Mouse (Mus musculus): ENCODE results near the gene Gap43. TPM values are rescaled to one million over a fixed set of nuclear protein-coding genes. Genes with fewer than 3 reads are reported as not detected.
"Not testable (repeated sequence)": the region's sequence is repeated elsewhere in the genome, so short reads cannot be mapped to it uniquely, and the experiment has no call there.

The Gap43 gene
- total RNA-seq, 2 experiments from 2014 or later, result 311 to 334 TPM

DNA sequence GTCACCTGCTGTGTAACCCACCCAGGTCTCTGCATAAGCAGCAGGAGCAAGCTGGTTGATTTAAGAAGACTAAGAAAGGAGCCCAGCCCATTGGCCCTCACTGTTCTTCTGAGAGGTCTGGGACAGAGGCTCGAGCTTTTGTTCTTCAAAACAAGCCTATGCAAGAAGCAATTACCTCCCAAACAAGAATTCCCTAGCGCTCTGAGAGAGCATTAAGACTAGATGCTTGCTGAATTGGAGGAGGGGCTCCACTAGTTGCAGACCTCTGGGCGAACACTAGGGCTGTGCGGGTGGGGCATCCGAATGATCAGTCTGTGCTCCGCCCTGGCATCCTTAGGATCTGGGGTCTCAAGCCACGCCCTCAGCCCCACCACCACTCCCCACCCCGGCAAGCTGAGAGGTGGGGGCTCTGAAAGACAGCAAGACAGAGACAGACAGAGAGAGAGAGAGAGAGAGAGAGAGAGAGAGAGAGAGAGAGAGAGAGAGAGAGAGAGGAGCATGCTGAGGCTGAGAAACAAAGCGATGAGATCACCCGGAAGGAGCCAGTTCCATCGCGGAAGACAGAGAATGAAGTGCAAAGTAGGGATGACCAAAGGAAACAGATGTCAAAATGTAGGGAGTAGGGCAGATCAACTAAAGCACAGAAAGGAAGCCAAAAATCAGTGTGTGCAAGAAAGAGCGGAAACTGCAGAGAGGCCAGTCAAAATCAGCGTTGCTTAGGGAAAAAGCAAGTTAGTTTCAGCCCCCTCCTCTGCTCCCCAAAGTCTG lies 34.3 kb downstream of the Gap43 start:
- no peak for DNase-seq (ENCODE audit: low spot score in 2 of 2)

DNA sequence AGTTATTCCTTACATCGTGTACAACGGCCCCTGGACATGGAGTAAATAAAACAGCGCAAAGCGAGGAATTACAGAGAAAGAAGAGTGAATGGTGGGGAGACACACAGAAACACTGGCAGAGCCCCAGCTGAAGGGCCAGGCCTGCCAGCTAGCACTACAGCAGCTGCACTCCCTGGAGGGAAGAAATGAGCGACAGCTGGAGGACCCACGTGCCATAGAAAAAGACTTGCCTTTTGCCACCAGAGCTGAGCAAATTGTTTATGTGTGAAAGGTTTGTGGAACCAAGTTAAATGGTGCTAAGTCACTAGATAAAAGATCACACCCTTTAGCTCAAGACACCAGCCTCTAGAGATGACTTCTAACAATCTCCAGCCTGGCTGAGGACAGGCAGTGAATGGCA lies 37.0 kb downstream of the Gap43 start:
- peak in 1 of 2 experiments; percentile 23 for DNase-seq (ENCODE audit: low spot score in 2 of 2)

- peak in 1 of 2 experiments; percentile 33 for DNase-seq (ENCODE audit: low spot score in 2 of 2)
Observed at GRCm38 (mm10) chr16:42294481-42294880, 46.0 kb downstream of the Gap43 start.

- no peak for DNase-seq (ENCODE audit: low spot score in 2 of 2)
Observed at GRCm38 (mm10) chr16:42294056-42294455, 46.4 kb downstream of the Gap43 start.

DNA sequence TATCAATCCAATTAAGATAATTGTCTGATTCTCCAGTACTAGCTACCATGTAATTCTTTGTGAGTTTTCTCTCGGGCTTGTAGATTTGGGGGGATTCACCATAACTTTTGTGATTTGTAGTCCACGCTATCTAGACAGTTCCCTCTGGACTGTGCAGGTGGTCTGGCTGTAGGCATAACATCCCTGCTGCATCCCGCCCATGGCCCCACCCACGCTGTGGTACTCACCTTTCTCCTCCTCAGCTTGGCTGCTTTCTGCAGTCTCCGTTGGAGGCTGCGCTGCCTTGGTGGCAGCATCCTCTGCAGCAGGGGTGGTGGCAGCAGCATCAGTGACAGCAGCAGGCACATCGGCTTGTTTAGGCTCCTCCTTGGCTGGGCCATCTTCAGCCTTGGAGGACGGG lies 48.9 kb downstream of the Gap43 start:
- no peak for DNase-seq (ENCODE audit: low spot score in 2 of 2)

DNA sequence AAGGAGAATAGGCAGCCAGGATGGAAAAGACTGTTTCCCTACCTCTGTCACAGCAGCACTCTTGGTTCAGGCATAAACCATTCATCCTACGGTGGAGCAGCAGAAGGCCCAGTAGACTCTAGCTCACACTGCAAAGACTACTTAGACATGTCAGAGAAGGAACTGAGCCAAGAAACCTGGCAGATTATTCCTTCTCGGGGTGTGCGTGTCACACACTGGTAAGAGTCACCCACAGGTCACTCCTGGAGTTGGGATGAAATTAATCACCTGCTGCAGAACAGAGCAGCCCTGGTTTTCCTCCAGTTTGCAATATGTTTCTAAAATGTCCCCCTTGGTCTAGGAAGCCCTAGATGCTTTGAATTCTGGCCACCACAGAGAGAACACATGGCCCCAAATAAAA lies 56.4 kb downstream of the Gap43 start:
- DNase-seq (ENCODE audit: low spot score in 2 of 2), result no peak

GRCm38 (mm10) chr16:42277713-42278112 lies 62.7 kb downstream of the Gap43 start:
- no peak for DNase-seq (ENCODE audit: low spot score in 2 of 2)

- no peak for DNase-seq (ENCODE audit: low spot score in 2 of 2)
Observed at GRCm38 (mm10) chr16:42277268-42277667, 63.2 kb downstream of the Gap43 start.

DNA sequence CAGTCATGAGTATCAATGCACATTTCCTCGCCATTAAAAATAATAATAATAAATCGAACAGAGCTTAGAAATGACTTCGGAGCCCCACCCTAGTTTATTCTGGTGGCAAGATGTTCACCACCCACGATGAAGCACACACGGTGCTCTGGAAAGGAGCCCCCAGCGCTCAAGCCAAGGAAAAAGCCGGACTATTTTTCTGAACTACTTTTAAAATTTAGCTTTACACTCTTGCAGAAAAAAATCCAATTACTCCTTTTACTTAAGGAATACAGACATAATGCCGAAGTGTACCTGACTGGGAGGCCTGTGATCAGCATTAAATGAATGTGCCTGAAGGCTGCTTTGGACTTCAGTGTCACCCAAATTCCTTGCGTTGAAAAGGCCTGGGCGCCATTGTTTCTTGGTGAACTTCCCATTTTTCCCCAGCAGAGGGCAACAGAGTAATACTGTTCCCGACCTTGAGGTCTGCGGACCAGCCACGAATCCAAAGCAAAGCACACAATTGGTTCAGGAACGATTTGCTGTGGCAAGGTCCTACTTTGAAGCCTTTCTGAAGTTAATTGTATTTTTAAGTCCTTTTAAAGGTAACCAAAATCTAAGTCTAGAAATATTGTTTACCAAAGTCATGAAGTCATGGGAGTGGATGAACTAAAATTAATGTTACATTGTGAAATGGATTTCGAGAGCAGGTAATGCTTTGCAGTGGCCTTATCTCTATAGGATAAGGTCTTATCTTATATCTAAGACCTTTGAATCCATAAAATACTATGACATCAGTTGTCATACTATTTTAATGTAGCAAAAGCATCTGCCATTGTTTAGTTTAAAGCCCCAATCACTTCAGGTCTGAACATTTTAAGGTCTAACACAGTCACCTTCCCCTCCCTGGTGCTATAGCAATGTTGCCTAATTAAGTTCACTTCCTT lies 64.0 kb downstream of the Gap43 start:
- peak; percentile 86 for DNase-seq (ENCODE audit: low spot score in 2 of 2)

GRCm38 (mm10) chr16:42275518-42276215 lies 64.8 kb downstream of the Gap43 start:
- DNase-seq (ENCODE audit: low spot score in 2 of 2), result no peak

- no peak for DNase-seq (ENCODE audit: low spot score in 2 of 2)
Observed at GRCm38 (mm10) chr16:42271213-42271612, 69.2 kb downstream of the Gap43 start.

GRCm38 (mm10) chr16:42269587-42269967 lies 70.9 kb downstream of the Gap43 start:
- DNase-seq (ENCODE audit: low spot score in 2 of 2), result no peak

DNA sequence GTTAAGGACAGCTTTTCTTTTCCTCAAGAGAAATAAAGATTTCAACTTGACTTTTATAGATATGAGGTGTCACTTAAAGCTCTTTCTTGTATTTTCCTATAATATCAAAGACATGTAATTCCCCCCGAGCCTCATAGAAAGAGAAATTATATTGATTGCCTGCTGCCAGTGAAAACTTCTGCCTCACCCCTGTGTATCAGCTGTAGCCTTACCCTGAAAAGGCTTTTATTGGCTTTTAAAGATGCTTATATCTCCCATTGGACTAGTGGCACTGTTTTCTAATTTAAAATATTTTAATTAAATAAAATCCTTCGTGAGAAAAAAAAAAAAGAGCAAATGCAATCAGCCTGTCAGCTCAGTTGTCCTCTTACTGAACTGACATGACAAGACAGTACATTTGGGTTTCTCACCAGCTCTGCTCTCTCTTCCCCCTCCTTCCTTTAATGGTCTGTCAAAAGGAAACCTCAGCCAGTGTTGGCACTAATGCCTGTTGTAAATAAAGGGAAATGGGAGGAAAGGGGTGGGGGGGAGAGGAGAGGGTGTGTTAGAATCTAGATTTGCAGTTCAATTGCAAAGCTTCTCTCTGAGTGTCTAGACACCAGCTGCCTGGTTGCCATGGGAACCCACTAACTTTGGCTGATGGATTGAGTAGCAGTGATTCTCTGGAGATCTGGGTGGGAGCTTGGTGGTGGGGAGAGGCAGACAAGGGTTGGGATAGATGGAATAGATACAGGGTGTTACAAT lies 71.4 kb downstream of the Gap43 start:
- peak; percentile 31 to 50 for DNase-seq (ENCODE audit: low spot score in 2 of 2)

DNA sequence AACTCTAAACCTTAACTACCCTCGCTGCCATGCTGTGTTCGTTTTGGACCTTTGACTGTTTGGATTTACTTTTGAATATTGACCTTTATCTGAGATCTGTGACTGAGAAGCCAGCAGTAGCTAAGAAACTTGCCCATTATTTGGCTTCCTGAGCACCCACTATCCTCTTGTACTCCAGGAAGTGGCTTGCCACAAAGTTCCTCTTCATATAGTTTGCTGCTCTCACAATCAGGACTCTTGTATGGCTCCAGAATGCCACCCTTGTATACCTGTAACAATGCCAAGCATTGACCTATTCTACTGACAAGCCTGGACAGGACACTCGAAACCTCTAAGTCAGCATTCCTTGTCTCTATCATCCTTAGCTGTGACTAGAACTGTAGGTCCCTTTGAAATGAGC lies 75.3 kb downstream of the Gap43 start:
- DNase-seq (ENCODE audit: low spot score in 2 of 2), result no peak

GRCm38 (mm10) chr16:42262935-42263542 lies 77.4 kb downstream of the Gap43 start:
- DNase-seq (ENCODE audit: low spot score in 2 of 2), result no peak

GRCm38 (mm10) chr16:42255693-42256092 lies 84.8 kb downstream of the Gap43 start:
- peak; percentile 58 to 69 for DNase-seq (ENCODE audit: low spot score in 2 of 2)

- no peak for DNase-seq (ENCODE audit: low spot score in 2 of 2)
Observed at GRCm38 (mm10) chr16:42255222-42255621, 85.2 kb downstream of the Gap43 start.

GRCm38 (mm10) chr16:42252252-42252651 lies 88.2 kb downstream of the Gap43 start:
- DNase-seq (ENCODE audit: low spot score in 2 of 2), result no peak

DNA sequence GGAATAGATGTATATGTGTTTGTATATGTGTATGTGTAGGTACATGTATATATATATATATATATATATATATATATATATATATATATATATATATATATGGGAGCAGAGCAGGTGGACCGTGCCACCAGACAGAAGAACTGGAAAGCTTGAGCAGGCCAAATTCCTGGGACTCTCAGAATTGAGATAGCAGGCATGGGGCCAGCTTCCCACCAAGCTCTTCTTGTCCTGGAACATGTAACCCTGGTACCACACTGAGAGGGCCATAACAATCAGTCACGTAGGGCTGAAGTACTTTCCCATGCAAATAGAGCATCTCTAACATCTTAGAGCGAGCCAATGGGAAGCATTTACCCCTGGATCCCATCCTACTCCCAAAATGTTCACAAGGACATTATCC lies 96.3 kb downstream of the Gap43 start:
- not testable (repeated sequence) for DNase-seq (ENCODE audit: low spot score in 2 of 2)

DNA sequence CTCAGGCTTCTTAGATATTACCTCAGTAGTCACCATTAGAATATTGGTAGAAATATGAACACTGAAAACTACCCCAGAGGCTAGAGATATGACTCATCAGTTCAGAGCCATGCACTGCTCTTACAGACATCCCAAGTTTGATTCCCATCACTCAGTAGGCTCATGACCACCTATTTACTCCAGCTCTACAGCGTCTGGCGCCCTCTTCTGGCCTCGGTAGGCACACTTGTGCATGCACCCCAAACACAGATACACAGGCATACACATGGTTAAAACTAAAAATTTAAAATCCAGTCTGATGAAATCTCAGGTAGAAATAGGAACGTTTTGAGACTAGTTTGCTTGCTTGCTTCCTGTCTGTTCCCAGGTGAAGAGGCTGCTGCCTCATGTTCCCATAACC lies 109.1 kb downstream of the Gap43 start:
- DNase-seq (ENCODE audit: low spot score in 2 of 2), result no peak

Measured in left cerebral cortex, adult 18-20 months (tissue).